Mouse (Mus musculus) retina, postnatal 1 day (tissue): Measurements from ENCODE around the gene Gm21973.

ENCODE experiments used
- DNase-seq: peaks from one replicate; pipeline ENCODE4 v3.0.0-alpha.2; 2012

The Gm21973 gene

DNA sequence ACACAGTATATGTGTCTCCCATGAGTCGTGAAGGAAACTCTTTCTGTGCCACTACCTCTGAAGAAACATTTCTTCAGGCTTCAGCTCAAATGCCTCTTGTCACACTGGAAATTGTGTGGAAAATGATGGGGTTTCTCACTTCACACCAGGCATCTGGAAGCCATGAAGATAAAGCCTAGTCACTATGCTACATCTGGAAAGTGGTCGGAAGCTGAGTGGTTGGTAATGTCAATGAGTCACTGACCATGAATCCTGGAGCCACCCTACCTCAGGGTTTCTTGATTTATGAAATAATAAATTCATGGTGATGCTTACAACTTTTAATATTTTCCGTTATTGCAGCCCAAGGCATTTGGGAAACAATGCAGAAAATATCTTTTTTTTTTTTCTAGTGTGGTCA lies 84.7 kb downstream of the Gm21973 start:
- DNase-seq = no peak

- DNase-seq = no peak
These were observed 85.7 kb downstream of the Gm21973 start for GRCm38 (mm10) chr15:10410881-10411280.

DNA sequence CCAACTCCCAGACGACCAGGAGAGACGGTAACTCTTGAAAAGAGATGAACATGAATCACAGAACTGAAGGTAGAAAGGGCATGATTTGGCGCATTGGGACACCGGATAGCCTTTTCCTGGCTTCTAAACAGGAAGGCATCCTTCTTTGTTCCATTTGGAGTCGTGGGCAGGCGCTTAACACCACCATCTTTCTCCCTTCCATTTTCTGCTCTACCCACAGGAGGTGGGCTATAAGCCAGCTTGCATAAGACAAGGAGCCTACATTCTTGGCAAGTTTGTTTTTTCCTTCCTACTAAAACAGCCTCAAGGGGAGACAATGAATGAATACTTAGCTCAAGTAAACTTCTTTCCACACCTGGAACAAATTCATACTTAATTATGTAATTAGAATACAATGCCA lies 88.5 kb downstream of the Gm21973 start:
- DNase-seq = no peak

GRCm38 (mm10) chr15:10421138-10421784 lies 96.1 kb downstream of the Gm21973 start:
- peak; percentile 66 for DNase-seq

GRCm38 (mm10) chr15:10421785-10422144 lies 96.6 kb downstream of the Gm21973 start:
- DNase-seq = no peak
